Mouse (Mus musculus) hindbrain, embryonic 13.5 days (tissue): ENCODE data around the gene Ak8. TPM values are rescaled to one million over a fixed set of nuclear protein-coding genes. Genes with fewer than 3 reads are reported as not detected.

Experiments
- ATAC-seq: fragments of 200-750 bp; cut with Nextera tagmentation; 2 replicates; pipeline ENCODE4 v1.8.0; 2017; ENCODE audit warnings: moderate TSS enrichment; ENCODE audit not compliant: low FRiP score
- H3K27ac ChIP-seq: fragments of 300-500 bp; sonication (generic); 2 replicates; pipeline ENCODE4 v1.5.1; 2015; ENCODE audit warnings: inconsistent platforms, mild to moderate bottlenecking, moderate library complexity
- H3K27me3 ChIP-seq: fragments of 300-500 bp; sonication (generic); 2 replicates; pipeline ENCODE4 v1.6.1; 2015; ENCODE audit warnings: mild to moderate bottlenecking, inconsistent platforms
- H3K36me3 ChIP-seq: fragments of 300-500 bp; sonication (generic); 2 replicates; pipeline ENCODE4 v1.6.1; 2015; ENCODE audit warnings: mild to moderate bottlenecking, inconsistent platforms
- H3K4me1 ChIP-seq: fragments of 300-500 bp; sonication (generic); replicated peaks from 2 replicates; pipeline ENCODE4 v1.6.1; 2015; ENCODE audit warnings: inconsistent platforms
- H3K4me2 ChIP-seq: fragments of 300-500 bp; sonication (generic); 2 replicates; pipeline ENCODE4 v1.6.1; 2015; ENCODE audit warnings: inconsistent platforms, mild to moderate bottlenecking, moderate library complexity
- H3K4me3 ChIP-seq: fragments of 300-500 bp; sonication (generic); 2 replicates; pipeline ENCODE4 v1.5.1; 2015; ENCODE audit warnings: mild to moderate bottlenecking, inconsistent platforms
- H3K9ac ChIP-seq: fragments of 300-500 bp; sonication (generic); 2 replicates; pipeline ENCODE4 v1.6.1; 2015; ENCODE audit warnings: mild to moderate bottlenecking, inconsistent platforms
- H3K9me3 ChIP-seq: fragments of 300-500 bp; sonication (generic); 2 replicates; pipeline ENCODE4 v1.6.1; 2016; ENCODE audit warnings: inconsistent platforms
- WGBS: fragments of 180-500 bp; shearing (Covaris S2); methylation state at CpG from one replicate; pipeline ENCODE4 v1.1.7; 2015; 5-methylcytosine and 5-hydroxymethylcytosine counted together
- polyA plus RNA-seq: library from polyadenylated mRNA; unstranded; fragments of >200 nt; fragmentation: Nextera tagmentation; extraction: Ambion mirVana; gene quantifications from 2 replicates; pipeline ENCODE4 v1.2.1, GENCODE M21; 2015

The Ak8 gene
- polyA plus RNA-seq, 1 experiment from 2014 or later, result 2.3 TPM

DNA sequence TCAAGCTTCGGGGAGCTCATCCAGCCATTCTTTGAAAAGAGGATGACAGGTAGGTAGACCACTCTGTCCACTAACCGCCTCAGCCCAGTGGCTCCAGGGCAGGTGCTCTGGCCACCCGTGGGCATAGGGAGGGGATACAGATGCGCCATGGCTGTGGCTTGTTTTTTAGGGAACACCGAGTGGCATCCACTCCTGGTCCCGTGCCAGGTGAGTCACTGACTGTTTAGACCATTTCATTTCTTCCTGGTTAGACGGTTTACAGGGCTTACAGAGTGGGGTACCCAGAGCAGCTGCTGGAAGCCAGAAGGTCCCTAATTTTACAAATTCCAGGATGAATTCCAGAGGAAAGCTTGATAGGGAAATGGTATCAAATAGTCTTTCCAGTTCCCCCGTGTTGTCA lies 42.7 kb downstream of the Ak8 start:
- WGBS, result 80% methylated on average over 8 of the region's 8 CpGs
- H3K27me3 ChIP-seq, result peaks cover 34% of the 10 kb centered on the region
- no peak overlapping the region for H3K4me3 ChIP-seq
- no peaks in the 10 kb centered on the region for H3K9me3 ChIP-seq
- 0 out of 2 replicates have a peak overlapping the region, but pooled peaks have one; percentile 19 for H3K9ac ChIP-seq
- H3K4me1 ChIP-seq, result peaks cover 3% of the 10 kb centered on the region
- H3K27ac ChIP-seq, result no peak overlapping the region
- H3K4me2 ChIP-seq, result no peak overlapping the region
- H3K36me3 ChIP-seq, result no peaks in the 10 kb centered on the region
- ATAC-seq, result no peak

DNA sequence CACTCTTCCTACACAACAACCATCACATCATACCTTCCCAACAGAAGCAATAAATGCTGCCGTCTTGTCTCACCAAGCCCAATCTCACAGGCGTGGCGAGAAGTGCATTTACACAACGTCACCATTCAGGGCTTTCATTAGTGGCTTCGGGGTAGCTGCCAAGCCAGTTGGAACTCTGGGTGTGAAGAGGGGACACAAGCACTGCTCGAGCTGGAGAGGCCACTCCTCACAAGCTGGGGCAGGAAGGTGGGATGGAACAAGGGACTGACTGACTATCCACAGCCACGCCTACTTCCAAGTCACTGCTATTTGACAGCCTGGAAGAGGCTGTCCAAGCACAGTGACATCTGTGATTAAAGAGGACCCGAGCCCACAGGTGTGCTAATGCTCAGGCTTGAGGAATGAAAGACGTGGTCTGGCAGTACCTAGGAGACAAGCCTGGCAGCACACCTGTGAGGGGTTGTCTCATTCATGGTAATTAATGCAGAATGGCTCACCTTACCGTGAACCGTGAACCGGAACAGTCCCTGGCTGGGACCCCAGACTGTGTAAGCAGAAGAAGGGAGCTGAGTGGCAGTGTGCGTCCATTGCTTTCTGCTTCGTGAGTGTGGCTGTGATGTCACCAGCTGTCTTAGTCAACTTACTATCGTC lies 46.8 kb downstream of the Ak8 start:
- no peak for ATAC-seq
- H3K4me1 ChIP-seq, result peaks cover 28% of the 10 kb centered on the region
- 80% methylated on average over 15 of the region's 15 CpGs for WGBS
- no peaks in the 10 kb centered on the region for H3K36me3 ChIP-seq
- H3K4me3 ChIP-seq, result no peak overlapping the region
- no peak overlapping the region for H3K9ac ChIP-seq
- peaks cover 39% of the 10 kb centered on the region for H3K27me3 ChIP-seq
- no peaks in the 10 kb centered on the region for H3K9me3 ChIP-seq
- no peak overlapping the region for H3K4me2 ChIP-seq
- H3K27ac ChIP-seq, result no peak overlapping the region

DNA sequence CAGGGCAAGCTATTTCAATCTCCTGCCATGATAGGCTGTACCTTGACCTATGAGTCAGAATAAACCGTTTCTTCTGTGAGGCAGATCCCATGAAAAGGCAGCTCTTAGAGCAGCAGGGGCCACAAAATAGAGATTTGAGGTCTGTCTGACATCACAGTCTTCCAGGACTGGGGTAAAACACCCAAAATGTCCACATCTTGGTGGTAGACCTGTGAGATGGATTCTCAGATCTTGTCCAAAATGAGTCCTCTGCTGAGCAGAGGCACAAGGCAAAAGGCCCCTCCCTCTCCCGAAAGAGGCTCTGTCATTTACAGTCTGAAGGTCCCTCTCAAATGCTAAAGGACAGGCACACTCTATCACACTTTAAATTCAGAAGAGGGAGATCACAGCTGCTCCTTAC lies 47.7 kb downstream of the Ak8 start:
- Histone ChIP-seq H3K9me3 (no peaks in the 10 kb centered on the region), H3K27ac (no peak overlapping the region), H3K27me3 (peaks cover 44% of the 10 kb centered on the region), H3K4me1 (peaks cover 37% of the 10 kb centered on the region), H3K4me2 (no peak overlapping the region), H3K4me3 (no peak overlapping the region), H3K9ac (no peak overlapping the region), H3K36me3 (no peaks in the 10 kb centered on the region)
- WGBS, result 84% methylated on average over 2 of the region's 2 CpGs
- ATAC-seq, result no peak

DNA sequence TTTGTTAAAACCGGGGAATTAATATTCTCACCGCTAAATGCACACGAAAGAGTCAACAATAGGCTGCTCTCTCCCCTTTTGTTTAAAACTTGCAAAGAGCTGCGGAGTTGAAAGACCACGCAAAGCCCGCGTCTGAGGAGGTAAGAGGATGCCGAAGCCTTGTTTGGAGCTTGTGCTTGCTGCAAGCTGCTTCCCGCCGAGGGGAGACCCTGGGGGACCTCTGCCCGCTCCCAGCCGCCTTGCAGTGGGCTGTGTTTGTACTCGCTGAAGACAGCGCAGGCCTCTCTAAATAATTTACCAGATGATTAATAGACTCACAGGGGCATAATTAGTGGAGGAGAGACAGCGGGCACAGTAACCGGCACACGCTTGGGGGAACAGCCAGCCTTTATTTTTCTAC lies 51.2 kb downstream of the Ak8 start:
- Histone ChIP-seq H3K4me1 (peaks cover 49% of the 10 kb centered on the region), H3K27ac (peak overlapping the region; percentile 37), H3K4me2 (peak overlapping the region; percentile 70), H3K9ac (peak overlapping the region; percentile 66), H3K4me3 (peak overlapping the region; percentile 38), H3K36me3 (no peaks in the 10 kb centered on the region), H3K9me3 (no peaks in the 10 kb centered on the region), H3K27me3 (peaks cover 72% of the 10 kb centered on the region)
- no peak for ATAC-seq
- 1% methylated on average over 17 of the region's 17 CpGs for WGBS

DNA sequence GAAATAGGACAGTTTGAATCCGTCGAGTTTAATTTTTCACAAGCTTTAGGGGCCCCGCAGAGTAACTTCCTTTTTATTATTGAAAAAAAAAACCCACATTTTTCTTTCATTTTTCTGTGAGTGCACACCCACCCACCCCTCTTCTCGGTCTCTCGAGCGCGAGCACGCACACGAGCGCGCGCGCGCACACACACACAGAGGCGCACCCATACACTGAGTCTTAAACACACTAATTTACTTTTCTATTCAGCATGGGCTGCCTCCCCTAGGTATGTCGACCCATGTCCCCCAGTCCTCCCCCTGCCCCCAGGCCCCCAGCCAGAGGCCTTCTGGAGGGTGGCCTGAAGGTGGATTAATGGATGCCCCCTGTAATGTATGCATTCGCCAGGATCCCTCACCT lies 51.7 kb downstream of the Ak8 start:
- ATAC-seq, result no peak
- no peak overlapping the region for H3K27ac ChIP-seq

DNA sequence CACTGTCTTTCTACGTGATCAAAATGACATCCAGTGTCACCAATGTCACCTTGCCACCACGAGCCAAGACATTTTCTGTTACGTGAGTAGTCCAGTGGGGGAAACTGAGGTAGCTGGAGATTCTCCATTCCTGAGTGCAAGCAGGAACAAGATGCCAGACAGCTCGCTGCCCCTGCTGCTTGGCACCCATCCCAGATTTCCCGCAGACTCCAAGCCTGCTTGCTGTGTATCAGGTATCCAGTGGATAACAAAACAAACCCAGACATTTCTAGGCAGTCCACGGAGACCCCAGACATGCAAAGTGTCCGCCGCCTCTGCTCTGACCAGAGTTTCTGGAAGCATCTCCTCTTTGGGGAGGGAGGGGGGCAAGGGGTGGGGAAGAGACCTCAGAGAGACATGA lies 52.4 kb downstream of the Ak8 start:
- WGBS, result 42% methylated on average over 8 of the region's 8 CpGs
- peaks cover 79% of the 10 kb centered on the region for H3K27me3 ChIP-seq
- no peak for ATAC-seq
- no peak overlapping the region for H3K27ac ChIP-seq
- H3K36me3 ChIP-seq, result no peaks in the 10 kb centered on the region
- no peaks in the 10 kb centered on the region for H3K9me3 ChIP-seq
- peak overlapping the region; percentile 70; the same call in 1 of the 2 replicates for H3K4me2 ChIP-seq
- H3K4me1 ChIP-seq, result peaks cover 53% of the 10 kb centered on the region
- no peak overlapping the region for H3K4me3 ChIP-seq
- 0 out of 2 replicates have a peak overlapping the region, but pooled peaks have one; percentile 66 for H3K9ac ChIP-seq

More for the DNA sequence above, 51.7 kb downstream of the Ak8 start:
- Histone ChIP-seq H3K9ac (peak overlapping the region; percentile 66), H3K27me3 (peaks cover 76% of the 10 kb centered on the region), H3K4me1 (peaks cover 49% of the 10 kb centered on the region), H3K4me3 (peak overlapping the region; percentile 38), H3K36me3 (no peaks in the 10 kb centered on the region), H3K9me3 (no peaks in the 10 kb centered on the region), H3K4me2 (peak overlapping the region; percentile 70)
- 12% methylated on average over 17 of the region's 17 CpGs for WGBS

DNA sequence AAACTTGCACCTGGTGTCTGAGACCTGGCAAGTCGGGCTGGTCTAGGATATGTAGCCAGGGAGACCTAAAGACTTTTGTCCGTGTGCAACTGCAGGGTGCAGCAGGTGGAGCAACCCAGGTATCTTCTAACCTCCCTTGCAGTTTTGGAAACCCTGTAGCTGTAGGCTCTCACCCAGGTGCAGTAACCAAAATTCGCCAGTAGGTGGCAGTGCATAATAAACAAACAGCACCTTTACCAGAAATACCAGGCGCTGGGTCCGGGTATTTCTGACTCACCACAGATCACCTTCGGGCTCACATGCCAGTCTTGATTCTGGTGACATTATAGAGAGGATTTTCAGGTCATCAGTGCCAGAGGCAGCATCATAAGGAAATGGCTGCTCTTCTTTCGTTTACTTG lies 55.5 kb downstream of the Ak8 start:
- H3K9ac ChIP-seq, result peak overlapping the region; percentile 9; the same call in 1 of the 2 replicates
- no peak overlapping the region for H3K4me3 ChIP-seq
- no peak for ATAC-seq
- H3K36me3 ChIP-seq, result no peaks in the 10 kb centered on the region
- no peaks in the 10 kb centered on the region for H3K9me3 ChIP-seq
- H3K27ac ChIP-seq, result no peak overlapping the region
- peaks cover 69% of the 10 kb centered on the region for H3K27me3 ChIP-seq
- H3K4me2 ChIP-seq, result no peak overlapping the region
- 6% methylated on average over 7 of the region's 7 CpGs for WGBS
- H3K4me1 ChIP-seq, result peaks cover 39% of the 10 kb centered on the region

DNA sequence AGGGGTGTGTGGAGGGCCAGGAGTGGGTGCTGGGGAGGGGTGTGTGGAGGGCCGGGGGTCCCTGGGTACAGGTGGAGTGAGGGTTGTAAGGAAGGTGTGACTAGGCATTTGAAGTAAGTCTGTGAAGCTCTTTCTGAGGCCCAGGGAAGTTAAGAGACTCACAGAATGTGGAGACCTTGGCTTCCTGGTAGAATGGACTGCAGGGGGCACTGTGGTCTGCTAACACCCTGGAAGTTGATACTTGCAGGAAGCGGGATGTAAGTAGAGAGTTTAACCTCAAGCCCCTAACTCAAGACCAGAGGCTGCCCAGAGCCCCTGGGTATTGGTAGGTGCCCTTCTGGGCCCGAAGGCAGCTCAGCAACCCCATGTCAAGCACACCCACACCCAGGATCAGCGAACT lies 56.2 kb downstream of the Ak8 start:
- H3K36me3 ChIP-seq, result no peaks in the 10 kb centered on the region
- H3K9ac ChIP-seq, result no peak overlapping the region
- H3K9me3 ChIP-seq, result no peaks in the 10 kb centered on the region
- H3K4me2 ChIP-seq, result no peak overlapping the region
- H3K27me3 ChIP-seq, result peaks cover 71% of the 10 kb centered on the region
- ATAC-seq, result no peak
- 41% methylated on average over 4 of the region's 4 CpGs for WGBS
- H3K4me1 ChIP-seq, result peaks cover 31% of the 10 kb centered on the region
- no peak overlapping the region for H3K4me3 ChIP-seq
- H3K27ac ChIP-seq, result no peak overlapping the region

DNA sequence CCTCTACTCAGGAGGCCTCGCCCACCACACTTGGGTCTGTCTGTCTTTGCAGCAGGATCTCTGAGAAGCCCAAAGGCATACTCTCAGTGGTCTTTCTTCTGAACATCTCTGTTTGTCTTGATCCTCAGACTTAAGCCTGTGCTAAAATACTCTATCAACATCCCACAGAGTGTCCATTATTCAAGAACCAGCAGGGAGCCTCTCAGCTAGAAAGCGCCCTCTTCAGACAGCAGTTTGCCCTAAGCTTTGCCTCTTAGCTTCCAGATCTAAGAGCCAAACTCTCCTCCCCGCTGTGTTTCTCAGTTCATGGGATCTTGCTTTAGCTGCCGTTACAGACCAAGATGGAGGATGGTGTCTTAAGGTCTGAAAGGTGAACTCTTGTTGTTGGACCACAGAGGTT lies 59.5 kb downstream of the Ak8 start:
- no peak for ATAC-seq
- Histone ChIP-seq H3K4me3 (no peak overlapping the region), H3K4me2 (no peak overlapping the region), H3K27ac (no peak overlapping the region), H3K4me1 (peaks cover 10% of the 10 kb centered on the region), H3K9me3 (no peaks in the 10 kb centered on the region), H3K36me3 (no peaks in the 10 kb centered on the region), H3K27me3 (peaks cover 49% of the 10 kb centered on the region), H3K9ac (no peak overlapping the region)
- WGBS, result 36% methylated on average over 4 of the region's 4 CpGs

DNA sequence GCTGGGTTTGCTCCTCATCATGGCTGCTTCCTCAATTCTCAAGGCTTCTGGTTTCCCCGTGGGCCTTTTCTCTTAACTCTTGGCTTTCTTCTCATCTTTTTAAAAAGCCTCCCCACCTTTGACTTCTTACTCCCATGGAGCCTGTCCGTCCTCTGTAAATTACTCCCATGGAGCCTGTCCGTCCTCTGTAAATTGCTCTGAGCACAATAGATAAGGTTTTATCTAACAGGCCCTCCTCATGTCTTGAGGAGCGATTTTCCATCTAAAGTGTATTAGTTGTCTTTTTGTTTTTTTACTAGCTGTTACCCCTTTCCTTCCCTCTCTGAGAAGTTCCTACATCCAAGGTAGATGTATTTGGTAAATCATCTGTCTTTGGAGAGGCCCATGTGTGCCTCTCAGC lies 66.6 kb downstream of the Ak8 start:
- Histone ChIP-seq H3K27me3 (peaks cover 29% of the 10 kb centered on the region), H3K9ac (no peak overlapping the region), H3K4me1 (peaks cover 11% of the 10 kb centered on the region), H3K4me2 (no peak overlapping the region), H3K36me3 (no peaks in the 10 kb centered on the region), H3K27ac (no peak overlapping the region), H3K9me3 (no peaks in the 10 kb centered on the region), H3K4me3 (no peak overlapping the region)
- 87% methylated on average over 4 of the region's 4 CpGs for WGBS
- no peak for ATAC-seq

DNA sequence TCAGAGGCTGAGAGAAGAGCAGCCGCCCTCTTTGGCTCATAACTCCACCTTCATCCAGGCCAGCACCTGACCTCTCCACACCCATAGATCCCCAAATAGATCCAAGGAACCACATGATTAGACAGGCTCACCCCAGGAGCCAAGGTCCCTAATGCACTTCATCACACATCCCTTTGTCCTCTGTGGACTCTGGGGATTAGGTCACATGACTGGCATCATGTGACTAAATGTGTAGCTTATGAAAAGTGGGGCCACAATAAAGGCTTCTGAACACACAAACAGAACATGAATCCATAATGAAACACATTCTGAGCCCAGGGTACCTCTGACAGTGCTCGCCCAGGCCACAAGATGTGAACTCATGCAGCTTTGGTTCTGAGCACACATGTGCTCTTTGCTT lies 67.1 kb downstream of the Ak8 start:
- 87% methylated on average over 2 of the region's 2 CpGs for WGBS
- no peak for ATAC-seq
- no peak overlapping the region for H3K27ac ChIP-seq

DNA sequence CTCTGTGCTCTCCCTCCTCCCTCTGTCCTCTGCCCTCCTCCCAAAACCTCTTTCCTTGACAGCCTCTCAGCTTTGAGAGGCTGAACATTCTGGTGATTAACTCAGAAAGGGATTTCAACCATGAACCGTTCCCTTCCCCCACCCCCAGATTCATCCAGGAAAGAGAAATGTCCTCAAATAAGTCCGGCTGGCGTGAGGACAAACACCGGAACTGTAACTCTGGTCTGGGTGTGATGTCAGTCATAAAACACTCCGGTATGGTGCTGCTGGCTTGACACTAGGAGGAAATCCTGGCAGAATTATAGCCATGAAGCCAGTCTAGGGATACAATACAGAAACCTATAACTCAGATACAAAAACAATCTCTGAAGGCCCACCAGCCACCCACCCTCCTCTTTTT lies 70.7 kb downstream of the Ak8 start:
- H3K9me3 ChIP-seq, result no peaks in the 10 kb centered on the region
- H3K27me3 ChIP-seq, result peaks cover 28% of the 10 kb centered on the region
- no peak overlapping the region for H3K4me2 ChIP-seq
- no peak overlapping the region for H3K4me3 ChIP-seq
- H3K36me3 ChIP-seq, result no peaks in the 10 kb centered on the region
- ATAC-seq, result no peak
- H3K4me1 ChIP-seq, result peaks cover 23% of the 10 kb centered on the region
- no peak overlapping the region for H3K27ac ChIP-seq
- 56% methylated on average over 5 of the region's 5 CpGs for WGBS
- H3K9ac ChIP-seq, result no peak overlapping the region

More for the DNA sequence above, 67.1 kb downstream of the Ak8 start:
- H3K36me3 ChIP-seq, result no peaks in the 10 kb centered on the region
- no peaks in the 10 kb centered on the region for H3K9me3 ChIP-seq
- H3K27me3 ChIP-seq, result peaks cover 34% of the 10 kb centered on the region
- H3K4me1 ChIP-seq, result peaks cover 12% of the 10 kb centered on the region
- no peak overlapping the region for H3K9ac ChIP-seq
- no peak overlapping the region for H3K4me2 ChIP-seq
- no peak overlapping the region for H3K4me3 ChIP-seq

DNA sequence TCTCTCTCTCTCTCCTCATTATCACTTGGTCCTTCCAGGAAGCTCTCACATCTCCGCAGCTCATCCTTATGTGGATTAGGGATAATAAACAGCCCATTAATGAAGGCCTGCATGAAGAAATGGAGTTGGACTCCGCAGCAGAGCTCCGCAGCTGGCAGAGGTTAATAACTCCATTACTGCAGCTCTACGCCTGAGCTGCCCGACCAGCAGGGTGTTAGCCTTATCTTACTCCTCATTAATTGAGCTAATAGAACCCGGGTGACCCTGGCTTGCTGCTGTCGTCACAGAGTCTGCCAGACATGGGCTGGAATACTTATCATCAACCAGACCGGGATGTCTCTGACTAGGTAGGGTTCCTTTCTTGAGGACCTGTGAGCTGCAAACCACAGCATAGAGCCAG lies 74.1 kb downstream of the Ak8 start:
- Histone ChIP-seq H3K27ac (peak overlapping the region; percentile 37; the same call in 1 of the 2 replicates), H3K27me3 (peaks cover 48% of the 10 kb centered on the region), H3K36me3 (no peaks in the 10 kb centered on the region), H3K9ac (no peak overlapping the region), H3K4me1 (peaks cover 33% of the 10 kb centered on the region), H3K4me3 (no peak overlapping the region), H3K4me2 (no peak overlapping the region), H3K9me3 (no peaks in the 10 kb centered on the region)
- WGBS, result 49% methylated on average over 8 of the region's 8 CpGs
- ATAC-seq, result 0 out of 2 replicates have a peak, but pooled peaks have one; percentile 52
